Mouse (Mus musculus): ENCODE results near the gene Dagla. TPM values are rescaled to one million over a fixed set of nuclear protein-coding genes. Genes with fewer than 3 reads are reported as not detected.

Gene Dagla
- total RNA-seq, 1 experiment from 2014 or later: not detected

- ATAC-seq (replicated peaks; ENCODE audit: insufficient number of reproducible peaks, low FRiP score, low TSS enrichment, poor library complexity, severe bottlenecking): no peak
These were observed 12.3 kb upstream of the Dagla start for GRCm38 (mm10) chr19:10316956-10317355.

DNA sequence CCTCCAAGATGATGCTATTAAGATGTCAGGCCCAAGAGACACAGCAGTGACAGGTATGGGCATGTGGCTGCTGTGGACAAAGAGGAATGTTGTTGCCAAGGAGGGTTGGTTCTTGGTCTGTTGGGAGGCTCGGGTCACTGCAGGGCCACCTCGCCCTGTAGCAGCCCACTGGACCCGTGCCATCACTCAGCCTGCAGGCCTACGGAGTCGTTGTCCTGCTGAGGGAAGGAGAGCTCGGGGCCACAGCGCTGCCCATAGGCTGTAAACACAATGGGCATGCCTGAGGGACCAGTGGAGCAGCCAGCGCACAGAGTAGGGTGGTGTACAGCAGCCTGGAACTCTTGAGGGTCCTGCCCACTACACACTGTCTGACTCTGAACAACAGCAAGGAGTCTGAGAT, 7.4 kb upstream of the Dagla start:
- no peak for ATAC-seq (replicated peaks; ENCODE audit: insufficient number of reproducible peaks, low FRiP score, low TSS enrichment, poor library complexity, severe bottlenecking)

GRCm38 (mm10) chr19:10308990-10309389, 4.3 kb upstream of the Dagla start:
- no peak for ATAC-seq (replicated peaks; ENCODE audit: insufficient number of reproducible peaks, low FRiP score, low TSS enrichment, poor library complexity, severe bottlenecking)

DNA sequence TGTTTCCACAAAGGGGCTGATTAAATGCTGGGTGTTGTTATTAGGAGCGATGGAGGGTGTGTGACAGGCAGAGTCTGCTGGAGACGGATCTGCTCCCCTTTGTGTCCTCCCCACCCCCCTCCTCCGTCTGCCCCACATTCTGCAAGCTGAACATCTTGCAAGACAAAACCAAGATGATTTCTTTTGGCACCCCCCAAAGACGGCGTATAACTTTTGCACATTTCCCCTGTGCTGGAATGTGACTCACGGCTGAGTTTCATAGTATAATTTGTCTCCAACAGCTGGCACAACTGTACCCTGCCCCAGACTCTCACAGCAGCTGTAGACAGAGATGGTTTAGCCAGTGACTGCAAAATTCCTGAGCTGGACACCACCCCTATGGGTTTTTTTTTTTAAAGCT, 3.3 kb upstream of the Dagla start:
- no peak for ATAC-seq (replicated peaks; ENCODE audit: insufficient number of reproducible peaks, low FRiP score, low TSS enrichment, poor library complexity, severe bottlenecking)

DNA sequence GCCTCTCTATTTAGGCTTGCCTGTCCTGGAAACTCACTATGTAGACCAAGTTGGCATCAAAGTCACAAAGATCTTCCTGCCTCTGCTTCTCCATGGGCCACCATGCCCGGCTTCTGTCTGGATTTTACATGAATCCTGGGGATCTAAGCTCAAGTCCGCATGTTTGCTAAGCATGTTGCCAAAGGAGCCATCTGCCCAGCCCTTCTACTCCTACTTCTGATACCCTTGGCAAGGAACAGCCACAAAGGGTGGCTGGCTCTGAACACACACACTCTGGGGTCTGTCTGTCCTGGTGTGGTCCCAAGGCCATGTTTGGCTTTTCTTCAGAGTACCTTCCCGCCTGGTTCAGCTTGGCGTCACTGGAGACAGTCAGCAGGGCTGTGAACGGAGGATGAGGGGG, 2.7 kb upstream of the Dagla start:
- ATAC-seq (replicated peaks; ENCODE audit: insufficient number of reproducible peaks, low FRiP score, low TSS enrichment, poor library complexity, severe bottlenecking): no peak

- no peak for ATAC-seq (replicated peaks; ENCODE audit: insufficient number of reproducible peaks, low FRiP score, low TSS enrichment, poor library complexity, severe bottlenecking)
These were observed 2.0 kb upstream of the Dagla start for GRCm38 (mm10) chr19:10306521-10307243.

GRCm38 (mm10) chr19:10305640-10306039, 963 bp upstream of the Dagla start:
- no peak for ATAC-seq (replicated peaks; ENCODE audit: insufficient number of reproducible peaks, low FRiP score, low TSS enrichment, poor library complexity, severe bottlenecking)

GRCm38 (mm10) chr19:10304395-10304794, 282 bp downstream of the Dagla start:
- ATAC-seq (replicated peaks; ENCODE audit: insufficient number of reproducible peaks, low FRiP score, low TSS enrichment, poor library complexity, severe bottlenecking): no peak

GRCm38 (mm10) chr19:10302852-10303251, 1.8 kb downstream of the Dagla start:
- no peak for ATAC-seq (replicated peaks; ENCODE audit: insufficient number of reproducible peaks, low FRiP score, low TSS enrichment, poor library complexity, severe bottlenecking)

DNA sequence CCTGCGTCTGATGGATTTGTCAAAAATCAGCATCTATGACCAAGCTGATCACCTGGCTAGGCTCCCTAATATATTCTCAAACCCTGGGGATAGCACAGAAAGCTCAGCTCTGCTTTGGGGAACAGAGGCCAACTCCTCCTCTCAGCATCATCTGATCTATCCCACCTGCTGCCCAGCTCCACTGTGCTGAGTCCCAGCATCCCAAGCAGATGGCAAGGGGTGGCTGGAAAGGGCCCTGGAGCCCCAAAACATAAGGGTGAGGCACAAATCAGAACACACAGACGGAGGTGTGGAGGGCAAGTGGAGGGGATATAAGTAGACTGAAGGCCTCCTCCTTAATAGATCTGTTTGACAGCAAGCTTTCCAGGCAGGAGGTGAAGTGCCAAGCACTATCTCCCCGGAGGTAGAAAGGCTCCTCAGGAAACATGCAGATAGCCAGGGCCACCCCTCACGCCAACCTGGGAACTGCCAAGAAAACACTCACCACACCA, 2.8 kb downstream of the Dagla start:
- no peak for ATAC-seq (replicated peaks; ENCODE audit: insufficient number of reproducible peaks, low FRiP score, low TSS enrichment, poor library complexity, severe bottlenecking)

- ATAC-seq (replicated peaks; ENCODE audit: insufficient number of reproducible peaks, low FRiP score, low TSS enrichment, poor library complexity, severe bottlenecking): no peak
These were observed 3.4 kb downstream of the Dagla start for GRCm38 (mm10) chr19:10301263-10301662.

- ATAC-seq (replicated peaks; ENCODE audit: insufficient number of reproducible peaks, low FRiP score, low TSS enrichment, poor library complexity, severe bottlenecking): no peak
These were observed 3.9 kb downstream of the Dagla start for GRCm38 (mm10) chr19:10300809-10301208.

- ATAC-seq (replicated peaks; ENCODE audit: insufficient number of reproducible peaks, low FRiP score, low TSS enrichment, poor library complexity, severe bottlenecking): no peak
These were observed 6.4 kb downstream of the Dagla start for GRCm38 (mm10) chr19:10298268-10298667.

DNA sequence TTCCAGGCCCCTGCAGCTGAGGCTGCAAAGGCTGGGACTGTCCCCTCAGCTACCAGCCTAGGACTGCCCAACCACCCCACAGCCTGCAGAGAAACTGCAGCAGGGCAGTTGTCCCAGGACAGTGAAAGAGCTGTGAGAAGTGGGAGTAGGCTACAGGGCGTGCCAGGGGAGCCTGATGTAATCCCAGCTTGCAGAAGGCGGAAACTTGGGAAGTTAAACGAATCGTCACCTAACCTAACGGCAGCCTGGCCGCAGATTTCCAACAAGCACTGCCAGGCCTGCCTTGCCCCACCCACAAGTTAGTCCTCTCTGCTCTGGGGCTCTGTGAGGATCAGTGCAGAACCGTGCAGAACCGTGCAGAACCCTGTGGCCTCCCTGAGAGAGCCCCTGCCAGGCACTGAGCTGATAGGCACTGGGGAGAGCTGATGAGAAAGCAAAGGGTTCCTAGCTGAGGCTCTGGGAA, 7.6 kb downstream of the Dagla start:
- no peak for ATAC-seq (replicated peaks; ENCODE audit: insufficient number of reproducible peaks, low FRiP score, low TSS enrichment, poor library complexity, severe bottlenecking)

DNA sequence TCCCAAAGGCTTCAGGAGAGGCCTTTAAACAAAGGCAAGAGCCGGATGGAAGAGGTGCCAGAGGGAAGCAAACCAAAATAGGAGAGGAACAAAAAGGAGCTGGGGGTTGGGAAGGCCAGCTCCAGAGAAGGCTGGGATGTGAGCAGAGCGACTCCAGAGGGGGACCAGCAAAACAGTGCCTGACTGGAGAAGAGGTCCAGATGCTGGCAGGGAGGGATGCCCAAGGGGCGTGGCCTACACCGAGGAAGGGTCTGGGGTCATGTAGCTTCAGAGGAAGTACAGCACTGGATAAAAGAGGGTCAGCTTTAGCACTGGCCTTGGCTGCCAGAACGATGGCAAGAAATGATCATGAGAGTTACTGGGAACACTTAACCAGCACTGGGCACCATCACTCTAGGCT, 8.4 kb downstream of the Dagla start:
- ATAC-seq (replicated peaks; ENCODE audit: insufficient number of reproducible peaks, low FRiP score, low TSS enrichment, poor library complexity, severe bottlenecking): no peak

GRCm38 (mm10) chr19:10294631-10295562, 9.8 kb downstream of the Dagla start:
- ATAC-seq (replicated peaks; ENCODE audit: insufficient number of reproducible peaks, low FRiP score, low TSS enrichment, poor library complexity, severe bottlenecking): no peak

DNA sequence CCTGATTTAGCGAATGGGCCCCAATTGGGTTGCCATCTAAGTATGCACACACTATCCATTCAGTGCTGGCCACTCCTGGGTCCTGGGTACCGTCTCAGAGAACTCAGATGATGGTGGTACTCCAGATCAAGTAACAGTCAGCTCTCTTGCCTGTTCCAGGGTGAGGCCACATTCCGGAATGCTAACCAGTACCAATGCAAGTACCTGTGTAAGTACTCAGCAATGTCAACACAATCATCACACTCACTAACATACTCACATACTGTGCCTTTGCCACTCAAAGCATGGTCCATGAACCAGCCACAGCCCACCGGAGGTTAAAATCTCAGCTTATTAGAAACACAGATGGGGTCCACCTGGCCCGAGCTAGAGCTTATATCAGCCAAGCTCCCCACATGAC, 10.7 kb downstream of the Dagla start:
- no peak for ATAC-seq (replicated peaks; ENCODE audit: insufficient number of reproducible peaks, low FRiP score, low TSS enrichment, poor library complexity, severe bottlenecking)

- ATAC-seq (replicated peaks; ENCODE audit: insufficient number of reproducible peaks, low FRiP score, low TSS enrichment, poor library complexity, severe bottlenecking): no peak
These were observed 12.7 kb downstream of the Dagla start for GRCm38 (mm10) chr19:10291896-10292490.

Measured in monocyte, adult 5-6 weeks (primary cell).